Mouse (Mus musculus): ENCODE results near the gene Ttyh3. TPM values are rescaled to one million over a fixed set of nuclear protein-coding genes. Genes with fewer than 3 reads are reported as not detected.

The Ttyh3 gene
- polyA plus RNA-seq, 1 experiment from 2014 or later = 13.0 TPM

DNA sequence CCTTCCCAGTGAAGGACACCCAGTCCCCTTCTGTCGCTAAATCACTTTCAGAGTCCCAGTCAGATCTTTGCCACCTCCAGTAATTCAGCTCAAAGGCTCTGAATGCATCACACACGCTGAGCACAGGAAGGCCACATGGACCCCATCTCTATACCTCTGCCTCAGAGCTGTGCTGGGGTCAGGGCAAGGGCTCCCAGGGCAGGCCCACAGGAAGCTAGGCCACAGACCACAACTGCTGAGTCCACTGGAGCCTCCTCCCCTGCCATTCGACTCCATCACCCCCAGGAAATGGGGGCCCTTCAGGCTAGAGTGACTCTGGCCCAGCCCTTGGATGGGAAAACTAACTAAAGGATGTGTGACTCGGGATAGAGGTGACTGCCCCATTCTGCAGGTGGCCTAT is 25.0 kb downstream of the Ttyh3 start:
- H3K4me2 ChIP-seq = no peak overlapping the region
- no peak overlapping the region for H3K4me3 ChIP-seq
- no peak overlapping the region for H3K9ac ChIP-seq
- peaks cover 5% of the 10 kb centered on the region for H3K9me3 ChIP-seq (replicated peaks)
- H3K27me3 ChIP-seq (replicated peaks) = no peaks in the 10 kb centered on the region
- no peak for ATAC-seq
- H3K36me3 ChIP-seq = peaks cover 67% of the 10 kb centered on the region
- H3K4me1 ChIP-seq = peaks cover 13% of the 10 kb centered on the region; the same call in 1 of the 2 replicates
- WGBS (ENCODE audit: insufficient replicate concordance) = 54% methylated on average over 4 of the region's 4 CpGs
- no peak overlapping the region for H3K27ac ChIP-seq

- no peak overlapping the region for H3K4me2 ChIP-seq
- no peak overlapping the region for H3K27ac ChIP-seq
- H3K4me1 ChIP-seq = peaks cover 16% of the 10 kb centered on the region
- H3K9me3 ChIP-seq (replicated peaks) = peaks cover 5% of the 10 kb centered on the region
- H3K9ac ChIP-seq = no peak overlapping the region
- peaks cover 61% of the 10 kb centered on the region for H3K36me3 ChIP-seq
- no peak for ATAC-seq
- WGBS (ENCODE audit: insufficient replicate concordance) = 89% methylated on average over 23 of the region's 23 CpGs
- H3K27me3 ChIP-seq (replicated peaks) = no peaks in the 10 kb centered on the region
- no peak overlapping the region for H3K4me3 ChIP-seq
Observed at GRCm38 (mm10) chr5:140622978-140623670, 25.7 kb downstream of the Ttyh3 start.

DNA sequence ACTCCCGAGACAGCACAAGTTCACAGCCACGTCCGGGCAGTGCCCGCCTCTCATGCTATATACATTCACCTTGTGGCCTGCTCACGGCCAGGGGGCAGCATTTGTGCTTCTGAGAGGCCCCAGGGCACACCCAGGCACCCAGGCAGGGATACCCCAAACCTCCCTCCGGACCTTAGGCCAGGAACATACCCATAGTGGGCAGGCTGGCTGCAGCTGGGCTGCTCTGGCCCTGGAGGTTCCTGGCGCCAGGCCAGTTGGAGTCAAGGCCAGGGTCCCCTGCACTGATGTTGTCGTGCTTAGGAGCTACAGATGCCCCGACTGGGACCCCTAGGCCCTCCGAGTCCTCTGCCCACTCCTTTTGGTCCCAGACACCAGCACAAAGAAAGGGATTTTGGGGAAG is 27.3 kb downstream of the Ttyh3 start:
- ATAC-seq = no peak
- H3K9me3 ChIP-seq (replicated peaks) = no peaks in the 10 kb centered on the region
- peaks cover 32% of the 10 kb centered on the region for H3K4me1 ChIP-seq
- no peak overlapping the region for H3K9ac ChIP-seq
- no peak overlapping the region for H3K4me3 ChIP-seq
- peaks cover 45% of the 10 kb centered on the region for H3K36me3 ChIP-seq
- H3K4me2 ChIP-seq = no peak overlapping the region
- no peaks in the 10 kb centered on the region for H3K27me3 ChIP-seq (replicated peaks)
- WGBS (ENCODE audit: insufficient replicate concordance) = 70% methylated on average over 10 of the region's 10 CpGs
- H3K27ac ChIP-seq = no peak overlapping the region

- no peak overlapping the region for H3K9ac ChIP-seq
- peaks cover 37% of the 10 kb centered on the region for H3K4me1 ChIP-seq
- no peaks in the 10 kb centered on the region for H3K9me3 ChIP-seq (replicated peaks)
- H3K4me2 ChIP-seq = no peak overlapping the region
- ATAC-seq = no peak
- 77% methylated on average over 9 of the region's 9 CpGs for whole genome bisulfite sequencing (ENCODE audit: insufficient replicate concordance)
- peaks cover 43% of the 10 kb centered on the region for H3K36me3 ChIP-seq
- no peaks in the 10 kb centered on the region for H3K27me3 ChIP-seq (replicated peaks)
- no peak overlapping the region for H3K27ac ChIP-seq
- H3K4me3 ChIP-seq = no peak overlapping the region
Observed at GRCm38 (mm10) chr5:140621092-140621491, 27.7 kb downstream of the Ttyh3 start.

DNA sequence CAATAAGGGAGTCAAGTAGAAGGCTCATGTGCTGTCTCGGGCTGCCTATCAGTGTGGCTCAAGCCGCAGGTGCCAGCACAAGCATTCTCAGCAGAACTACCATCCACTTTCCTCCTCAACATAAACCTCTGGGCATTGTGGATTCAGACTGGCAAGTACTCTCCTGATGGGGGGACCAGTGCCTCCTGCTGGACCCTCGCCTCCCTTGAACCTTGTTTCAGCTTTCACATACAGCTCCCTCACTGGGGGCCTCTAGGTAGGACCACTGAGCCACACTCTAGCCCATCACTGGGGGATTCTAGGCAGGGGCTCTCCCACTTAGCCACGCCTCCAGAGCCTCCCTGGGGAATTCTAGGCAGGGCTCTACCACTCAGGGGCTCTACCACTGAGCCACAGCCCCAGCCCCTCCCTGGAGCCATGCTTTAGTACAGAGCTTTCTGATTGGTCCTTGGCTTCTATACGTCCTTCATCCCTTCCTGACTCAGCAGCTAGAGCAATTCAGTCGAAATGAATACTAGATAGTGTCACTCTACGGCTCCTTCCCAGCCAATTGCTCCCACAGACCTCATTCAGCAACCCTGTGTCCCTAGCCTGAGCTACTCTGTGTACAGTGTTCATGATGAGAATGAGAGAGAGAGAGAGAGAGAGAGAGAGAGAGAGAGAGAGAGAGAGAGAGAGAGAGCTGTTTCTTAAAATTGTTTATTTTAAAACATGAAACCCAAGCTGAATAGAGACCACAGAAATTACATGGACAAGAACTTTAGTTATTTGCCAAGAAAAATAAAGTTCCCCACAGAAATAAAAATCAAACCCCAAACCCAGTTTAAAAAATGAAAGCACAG is 28.7 kb downstream of the Ttyh3 start:
- WGBS (ENCODE audit: insufficient replicate concordance) = 42% methylated on average over 7 of the region's 7 CpGs
- Histone ChIP-seq H3K27me3 (replicated peaks) (no peaks in the 10 kb centered on the region), H3K9me3 (replicated peaks) (no peaks in the 10 kb centered on the region), H3K4me1 (peaks cover 46% of the 10 kb centered on the region), H3K4me2 (no peak overlapping the region), H3K9ac (no peak overlapping the region), H3K27ac (no peak overlapping the region), H3K4me3 (no peak overlapping the region), H3K36me3 (peaks cover 39% of the 10 kb centered on the region)
- ATAC-seq = no peak

DNA sequence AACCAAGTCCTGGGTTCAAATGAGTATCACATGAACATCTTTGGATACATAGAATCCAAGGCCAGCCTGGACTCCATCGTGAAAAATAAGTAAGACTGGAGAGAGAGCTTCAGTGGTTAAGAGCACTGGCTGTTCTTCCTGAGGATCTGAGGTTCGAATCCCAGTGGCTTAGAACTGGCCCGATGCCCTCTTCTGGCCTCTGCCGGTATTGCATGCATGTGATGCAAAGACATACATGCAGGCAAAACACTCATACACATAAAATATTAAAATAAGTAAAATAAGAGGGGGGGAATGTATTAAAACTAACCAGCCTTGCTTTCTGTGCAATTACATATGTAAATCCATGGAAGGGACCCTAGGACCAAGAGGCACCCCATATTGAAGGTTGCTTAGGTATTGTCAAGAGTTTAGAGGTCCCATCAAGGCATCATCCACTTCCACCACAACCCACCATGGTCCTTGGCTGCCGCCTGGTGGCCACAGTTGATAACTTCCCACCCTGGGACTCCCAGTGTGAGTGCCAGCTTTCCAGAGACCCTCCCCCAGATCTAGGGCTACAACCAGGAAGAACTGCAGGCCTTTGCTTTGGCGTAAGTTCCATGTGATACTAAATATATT is 29.6 kb downstream of the Ttyh3 start:
- WGBS (ENCODE audit: insufficient replicate concordance) = 10% methylated on average over 6 of the region's 6 CpGs
- no peak overlapping the region for H3K9ac ChIP-seq
- peaks cover 33% of the 10 kb centered on the region for H3K36me3 ChIP-seq
- H3K9me3 ChIP-seq (replicated peaks) = no peaks in the 10 kb centered on the region
- peaks cover 49% of the 10 kb centered on the region for H3K4me1 ChIP-seq
- no peak overlapping the region for H3K4me3 ChIP-seq
- H3K4me2 ChIP-seq = no peak overlapping the region
- H3K27me3 ChIP-seq (replicated peaks) = no peaks in the 10 kb centered on the region
- no peak overlapping the region for H3K27ac ChIP-seq
- ATAC-seq = no peak

DNA sequence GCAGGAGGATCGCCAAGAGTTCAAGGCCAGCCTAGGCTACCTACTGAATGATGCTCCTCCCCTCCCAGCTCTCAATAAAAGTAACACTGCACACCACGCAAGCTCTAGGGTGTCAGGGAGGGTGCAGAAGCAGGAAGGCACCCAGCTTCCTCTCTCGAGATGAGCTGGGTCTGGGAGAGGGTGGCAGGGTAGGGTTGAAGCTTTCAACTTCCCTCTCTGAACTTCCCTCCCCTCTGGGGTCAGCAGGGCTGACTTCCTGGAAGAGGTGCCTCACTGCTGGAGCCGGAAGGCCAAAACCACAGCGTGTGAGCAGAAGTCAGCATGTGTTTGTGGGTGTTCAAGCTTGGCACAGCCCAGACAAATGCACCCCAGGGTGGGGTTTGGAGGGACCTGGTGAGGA is 31.1 kb downstream of the Ttyh3 start:
- H3K27ac ChIP-seq = peak overlapping the region; percentile 59
- 0 out of 2 replicates have a peak, but pooled peaks cover 4% of the 10 kb centered on the region for H3K27me3 ChIP-seq (replicated peaks)
- H3K9ac ChIP-seq = no peak overlapping the region
- ATAC-seq = no peak
- peaks cover 63% of the 10 kb centered on the region for H3K4me1 ChIP-seq
- no peak overlapping the region for H3K4me3 ChIP-seq
- peaks cover 33% of the 10 kb centered on the region for H3K36me3 ChIP-seq
- no peak overlapping the region for H3K4me2 ChIP-seq
- H3K9me3 ChIP-seq (replicated peaks) = no peaks in the 10 kb centered on the region
- 26% methylated on average over 5 of the region's 5 CpGs for WGBS (ENCODE audit: insufficient replicate concordance)

DNA sequence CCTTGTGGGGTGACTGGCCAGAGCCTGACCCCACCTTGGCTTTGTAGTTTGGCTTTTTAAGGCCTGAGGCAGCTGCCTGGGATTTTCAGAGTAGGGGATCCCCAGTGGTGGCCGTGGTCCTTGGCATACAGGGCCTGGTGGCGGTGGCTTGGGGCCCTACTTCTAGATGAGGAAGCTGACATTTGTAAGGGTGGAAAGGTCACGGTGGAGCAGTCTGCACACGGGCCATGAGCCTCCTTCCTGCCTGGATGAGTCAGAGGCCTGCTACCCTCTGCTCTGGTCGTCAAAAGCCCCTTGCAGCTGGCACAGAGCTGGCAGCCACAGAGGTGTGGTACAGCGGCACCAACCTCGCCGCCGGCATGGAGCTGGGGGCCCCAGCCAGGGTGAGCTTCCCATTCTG is 32.1 kb downstream of the Ttyh3 start:
- Histone ChIP-seq H3K4me3 (no peak overlapping the region), H3K27ac (peak overlapping the region; percentile 59), H3K36me3 (peaks cover 34% of the 10 kb centered on the region), H3K9ac (0 out of 2 replicates have a peak overlapping the region, but pooled peaks have one; percentile 18), H3K4me1 (peaks cover 73% of the 10 kb centered on the region), H3K27me3 (replicated peaks) (peaks cover 14% of the 10 kb centered on the region; the same call in 1 of the 2 replicates), H3K4me2 (no peak overlapping the region), H3K9me3 (replicated peaks) (no peaks in the 10 kb centered on the region)
- ATAC-seq = no peak
- WGBS (ENCODE audit: insufficient replicate concordance) = 47% methylated on average over 9 of the region's 9 CpGs

DNA sequence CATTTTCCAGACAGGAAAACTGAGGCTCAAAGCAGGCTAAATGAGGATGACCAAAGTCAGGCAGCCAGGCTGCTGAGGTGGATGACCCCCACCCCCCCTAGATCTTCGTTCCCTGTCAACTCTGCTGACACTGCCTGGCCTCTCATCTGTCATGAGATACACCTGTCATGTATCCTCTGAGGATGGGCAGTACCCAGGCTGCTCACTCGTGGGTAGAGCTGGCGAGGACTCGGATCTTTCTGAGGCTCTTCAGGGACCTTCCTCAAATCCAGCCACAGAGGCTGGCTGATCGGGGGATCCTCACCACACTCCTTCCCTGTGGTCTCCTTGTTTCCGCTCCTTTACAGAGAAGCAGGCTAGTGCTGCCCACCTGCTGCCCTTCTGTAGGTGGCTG is 32.7 kb downstream of the Ttyh3 start:
- no peak for ATAC-seq
- Histone ChIP-seq H3K36me3 (peaks cover 38% of the 10 kb centered on the region), H3K4me3 (no peak overlapping the region), H3K27me3 (replicated peaks) (peaks cover 20% of the 10 kb centered on the region; the same call in 1 of the 2 replicates), H3K27ac (peak overlapping the region; percentile 59), H3K9ac (0 out of 2 replicates have a peak overlapping the region, but pooled peaks have one; percentile 32), H3K4me1 (peaks cover 79% of the 10 kb centered on the region), H3K4me2 (no peak overlapping the region), H3K9me3 (replicated peaks) (no peaks in the 10 kb centered on the region)
- WGBS (ENCODE audit: insufficient replicate concordance) = 62% methylated on average over 6 of the region's 6 CpGs

GRCm38 (mm10) chr5:140615321-140616109 is 33.3 kb downstream of the Ttyh3 start:
- peak overlapping the region; percentile 78 for H3K27ac ChIP-seq
- peaks cover 38% of the 10 kb centered on the region for H3K36me3 ChIP-seq
- peak overlapping the region; percentile 63 for H3K4me2 ChIP-seq
- peaks cover 85% of the 10 kb centered on the region for H3K4me1 ChIP-seq
- H3K4me3 ChIP-seq = no peak overlapping the region; the same call in 1 of the 2 replicates
- peaks cover 26% of the 10 kb centered on the region for H3K27me3 ChIP-seq (replicated peaks)
- no peak for ATAC-seq
- WGBS (ENCODE audit: insufficient replicate concordance) = 63% methylated on average over 10 of the region's 10 CpGs
- no peaks in the 10 kb centered on the region for H3K9me3 ChIP-seq (replicated peaks)
- H3K9ac ChIP-seq = peak overlapping the region; percentile 45; the same call in 1 of the 2 replicates

DNA sequence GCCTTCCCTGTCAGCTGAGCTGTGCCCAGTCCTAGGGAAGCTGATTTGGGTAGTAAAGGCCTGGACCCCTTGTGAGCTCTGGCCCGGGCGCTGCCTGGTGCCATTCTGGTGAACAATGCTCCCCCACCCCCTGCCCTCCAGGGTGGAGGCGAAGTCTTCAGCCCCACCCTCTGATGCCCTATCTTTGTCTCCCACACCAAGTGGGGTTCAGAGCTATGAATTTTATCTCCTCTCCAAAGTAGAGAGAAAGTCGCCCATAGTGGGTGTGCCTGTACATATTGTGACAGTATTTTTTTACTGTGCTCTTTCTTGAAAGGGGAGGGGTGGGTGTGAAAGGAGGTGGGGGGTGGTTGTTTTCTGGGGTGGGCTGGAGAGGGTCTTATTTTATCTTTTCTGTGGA is 34.0 kb downstream of the Ttyh3 start:
- WGBS (ENCODE audit: insufficient replicate concordance) = 28% methylated on average over 4 of the region's 4 CpGs
- H3K9ac ChIP-seq = peak overlapping the region; percentile 45; the same call in 1 of the 2 replicates
- no peaks in the 10 kb centered on the region for H3K9me3 ChIP-seq (replicated peaks)
- H3K4me3 ChIP-seq = no peak overlapping the region
- H3K27me3 ChIP-seq (replicated peaks) = peaks cover 32% of the 10 kb centered on the region
- H3K4me1 ChIP-seq = peaks cover 87% of the 10 kb centered on the region
- peak overlapping the region; percentile 78 for H3K27ac ChIP-seq
- peak overlapping the region; percentile 63 for H3K4me2 ChIP-seq
- peaks cover 38% of the 10 kb centered on the region for H3K36me3 ChIP-seq
- ATAC-seq = peak; percentile 82
